Mouse (Mus musculus) limb, embryonic 14.5 days (tissue): ENCODE results near the gene Adgrg6. TPM values are rescaled to one million over a fixed set of nuclear protein-coding genes. Genes with fewer than 3 reads are reported as not detected.

Source experiments
- ATAC-seq: fragments of 200-750 bp; cut with Nextera tagmentation; 2 replicates; pipeline ENCODE4 v1.8.0; 2017; ENCODE audit warnings: low read depth, moderate number of reproducible peaks, moderate TSS enrichment; ENCODE audit not compliant: low FRiP score
- DNase-seq: peaks from one replicate; pipeline ENCODE4 v3.0.0-alpha.2; 2015; ENCODE audit warnings: low spot score
- H3K27ac ChIP-seq: fragments of 300-500 bp; sonication (generic); replicated peaks from 2 replicates; pipeline ENCODE4 v1.5.1; 2014; ENCODE audit warnings: low read depth, mild to moderate bottlenecking, low read length, moderate library complexity, mixed read lengths
- H3K27me3 ChIP-seq: fragments of 300-500 bp; sonication (generic); 2 replicates; pipeline ENCODE4 v1.6.1; 2014; ENCODE audit warnings: low read length, mixed read lengths; ENCODE audit not compliant: control insufficient read depth, insufficient read depth
- H3K36me3 ChIP-seq: fragments of 300-500 bp; sonication (generic); 2 replicates; pipeline ENCODE4 v1.6.1; 2014; ENCODE audit warnings: mild to moderate bottlenecking, low read length, moderate library complexity, mixed read lengths; ENCODE audit not compliant: control insufficient read depth, insufficient read depth
- H3K4me1 ChIP-seq: fragments of 300-500 bp; sonication (generic); 2 replicates; pipeline ENCODE4 v1.6.1; 2014; ENCODE audit warnings: antibody characterized with exemption, low read length, mixed read lengths; ENCODE audit not compliant: control insufficient read depth, insufficient read depth
- H3K4me2 ChIP-seq: fragments of 300-500 bp; sonication (generic); replicated peaks from 2 replicates; pipeline ENCODE4 v1.6.1; 2014; ENCODE audit warnings: low read depth, mild to moderate bottlenecking, low read length, moderate library complexity; ENCODE audit not compliant: severe bottlenecking
- H3K4me3 ChIP-seq: fragments of 300-500 bp; sonication (generic); replicated peaks from 2 replicates; pipeline ENCODE4 v1.5.1; 2014; ENCODE audit warnings: low read length
- H3K9ac ChIP-seq: fragments of 300-500 bp; sonication (generic); 2 replicates; pipeline ENCODE4 v1.6.1; 2014; ENCODE audit warnings: mild to moderate bottlenecking, low read depth, low read length, moderate library complexity; ENCODE audit not compliant: severe bottlenecking
- H3K9me3 ChIP-seq: fragments of 300-500 bp; sonication (generic); 2 replicates; pipeline ENCODE4 v1.6.1; 2016; ENCODE audit warnings: low read length; ENCODE audit not compliant: control insufficient read depth
- POLR2A ChIP-seq: fragments of 200-500 bp; IDR thresholded peaks from 2 replicates; pipeline ENCODE4 v1.8.0; 2012; ENCODE audit warnings: inconsistent platforms, mild to moderate bottlenecking, moderate library complexity, borderline replicate concordance; ENCODE audit not compliant: insufficient read depth, insufficient read length; ENCODE audit errors: extremely low read depth
- WGBS: fragments of 180-500 bp; shearing (Covaris S2); extraction: QIAGEN DNeasy Blood & Tissue Kit; methylation state at CpG from one replicate; pipeline ENCODE4 v1.1.7; 2014; 5-methylcytosine and 5-hydroxymethylcytosine counted together
- polyA plus RNA-seq, 2 experiments: library from polyadenylated mRNA; depleted of rRNA in 1 of 2; stranded (reverse) in 1 of 2; unstranded in 1 of 2; fragments of >200 nt; fragmentation: Nextera tagmentation in 1 of 2; extraction: Ambion mirVana in 1 of 2; gene quantifications; 2 replicates each; pipeline versions ENCODE4 v1.2.1 to v1.2.3; 2012 to 2014

Adgrg6 gene
- polyA plus RNA-seq, 2 experiments: 10.0 to 11.8 TPM

DNA sequence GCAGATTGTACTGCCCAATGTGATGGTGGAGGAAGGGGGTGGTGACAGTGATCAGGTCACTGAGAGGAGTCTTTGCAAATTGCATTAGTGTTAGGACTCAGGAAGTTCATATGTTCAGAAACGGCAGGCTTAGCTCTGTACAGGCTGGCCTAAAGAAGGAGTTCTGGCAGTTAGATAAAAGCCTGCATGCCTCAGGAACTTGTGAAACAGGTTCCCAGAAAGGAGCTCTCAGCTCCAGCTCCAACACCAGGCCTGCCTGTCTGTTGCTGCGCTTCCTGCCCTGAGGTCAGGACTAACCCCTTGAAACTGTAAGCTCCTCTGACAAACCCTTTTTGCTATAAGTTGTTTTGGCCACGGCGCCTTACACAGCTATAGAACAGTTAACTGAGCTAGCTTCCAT lies 28.8 kb upstream of the Adgrg6 start:
- Histone ChIP-seq H3K9ac (no peak overlapping the region), H3K4me3 (no peak overlapping the region), H3K27ac (no peak overlapping the region), H3K4me2 (no peak overlapping the region), H3K9me3 (no peaks in the 10 kb centered on the region), H3K4me1 (no peaks in the 10 kb centered on the region), H3K36me3 (no peaks in the 10 kb centered on the region), H3K27me3 (no peaks in the 10 kb centered on the region)
- no peak for ATAC-seq
- TF ChIP-seq POLR2A: no peak
- no peak for DNase-seq
- 71% methylated on average over 4 of the region's 4 CpGs for WGBS

DNA sequence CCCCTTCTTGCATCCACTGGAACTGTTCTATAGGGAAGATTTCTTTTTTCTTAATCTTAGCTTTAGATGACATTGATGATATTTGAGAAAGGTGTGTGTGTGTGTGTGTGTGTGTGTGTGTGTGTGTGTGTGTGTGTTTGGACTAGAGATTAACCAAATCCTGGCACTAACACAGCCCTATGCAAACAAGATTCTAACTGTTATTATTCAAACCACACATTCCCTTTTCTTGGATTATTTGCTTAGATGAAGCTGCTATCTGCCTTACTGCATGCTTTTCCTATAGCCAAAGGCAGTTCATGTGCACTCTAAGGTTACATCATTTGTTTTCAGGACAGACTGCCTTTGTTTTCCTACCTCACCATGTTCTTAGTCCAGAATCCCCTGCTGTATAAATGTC lies 25.7 kb upstream of the Adgrg6 start:
- no peak for TF ChIP-seq POLR2A
- H3K27ac ChIP-seq: no peak overlapping the region
- H3K9me3 ChIP-seq: no peaks in the 10 kb centered on the region
- no peak for ATAC-seq
- no peaks in the 10 kb centered on the region for H3K36me3 ChIP-seq
- H3K27me3 ChIP-seq: no peaks in the 10 kb centered on the region
- DNase-seq: no peak
- H3K9ac ChIP-seq: no peak overlapping the region
- no peak overlapping the region for H3K4me3 ChIP-seq
- H3K4me1 ChIP-seq: no peaks in the 10 kb centered on the region
- H3K4me2 ChIP-seq: no peak overlapping the region

DNA sequence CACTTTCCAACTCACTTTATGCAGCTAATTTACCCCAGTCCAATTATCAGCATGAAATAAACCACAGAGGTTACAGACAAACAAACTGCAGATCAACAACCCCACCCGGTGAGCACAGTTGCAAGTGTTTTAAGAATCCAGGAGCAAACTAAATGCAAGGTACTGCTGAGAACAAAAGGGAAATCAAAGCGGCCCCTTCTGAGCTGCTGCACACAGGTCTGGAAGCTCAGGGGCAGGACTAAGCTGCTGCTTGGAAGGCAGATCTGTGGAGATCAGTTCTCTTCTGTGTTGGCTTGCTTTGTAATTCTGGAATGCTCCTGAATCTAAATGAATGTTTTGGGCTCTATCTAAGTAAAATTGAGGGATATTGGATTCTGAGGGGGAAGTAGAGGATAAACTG lies 25.2 kb upstream of the Adgrg6 start:
- Histone ChIP-seq H3K4me1 (no peaks in the 10 kb centered on the region), H3K27ac (no peak overlapping the region), H3K4me2 (no peak overlapping the region), H3K4me3 (no peak overlapping the region), H3K9me3 (no peaks in the 10 kb centered on the region), H3K9ac (no peak overlapping the region), H3K36me3 (no peaks in the 10 kb centered on the region), H3K27me3 (no peaks in the 10 kb centered on the region)
- no peak for ATAC-seq
- no peak for DNase-seq
- no peak for TF ChIP-seq POLR2A
- WGBS: 6% methylated on average over 2 of the region's 2 CpGs

DNA sequence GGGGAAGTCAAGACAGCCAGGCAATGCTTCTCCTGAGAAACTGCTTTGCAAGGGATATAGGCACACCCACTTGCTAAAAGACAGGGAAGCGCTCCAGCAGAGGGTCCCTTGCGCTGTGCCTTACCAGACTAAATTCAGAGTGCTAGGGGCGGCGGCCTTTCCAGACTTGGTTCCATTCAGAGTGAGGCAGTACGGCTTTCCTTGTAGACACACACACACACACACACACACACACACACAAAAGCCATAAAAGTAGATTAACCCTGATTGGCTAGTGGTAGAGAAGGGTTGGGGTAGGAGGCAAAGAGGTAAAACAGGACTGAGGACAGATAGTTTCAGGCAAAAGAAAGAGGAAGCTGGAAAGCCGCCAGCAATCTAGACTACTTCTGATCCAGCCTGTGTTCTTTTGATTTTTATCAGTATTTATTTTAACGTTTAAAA lies 672 bp upstream of the Adgrg6 start:
- H3K9me3 ChIP-seq: no peaks in the 10 kb centered on the region
- H3K4me1 ChIP-seq: 0 out of 2 replicates have a peak, but pooled peaks cover 7% of the 10 kb centered on the region
- H3K4me3 ChIP-seq: no peak overlapping the region; the same call in 1 of the 2 replicates
- ATAC-seq (0 out of 2 replicates have a peak, but pooled peaks have one; percentile 23), DNase-seq (peak; percentile 71)
- no peaks in the 10 kb centered on the region for H3K36me3 ChIP-seq
- WGBS: 27% methylated on average over 7 of the region's 7 CpGs
- no peak for TF ChIP-seq POLR2A
- H3K27ac ChIP-seq: no peak overlapping the region
- no peak overlapping the region for H3K9ac ChIP-seq
- H3K27me3 ChIP-seq: peaks cover 5% of the 10 kb centered on the region; the same call in 1 of the 2 replicates
- H3K4me2 ChIP-seq: peak overlapping the region; percentile 100; the same call in 1 of the 2 replicates

DNA sequence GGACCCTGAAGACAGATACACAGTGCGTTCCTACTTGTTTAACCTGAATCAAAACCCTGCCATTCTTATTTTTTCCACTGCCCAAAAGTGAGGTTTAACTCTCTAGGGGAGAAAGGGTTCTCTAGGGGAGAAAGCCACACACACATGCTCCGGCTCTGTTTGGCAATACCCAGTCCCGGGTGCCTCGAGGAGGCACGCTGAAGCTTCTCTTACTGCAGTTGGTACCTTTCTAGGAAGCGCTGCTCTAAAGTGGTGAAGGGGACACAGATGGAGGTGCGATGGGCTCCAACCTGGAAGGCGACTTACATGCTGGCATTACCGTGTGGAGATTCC lies 885 bp downstream of the Adgrg6 start:
- peaks cover 5% of the 10 kb centered on the region; the same call in 1 of the 2 replicates for H3K27me3 ChIP-seq
- 0 out of 2 replicates have a peak, but pooled peaks have one; percentile 13 for ATAC-seq
- WGBS: 7% methylated on average over 9 of the region's 9 CpGs

More for the DNA sequence above, 885 bp downstream of the Adgrg6 start:
- TF ChIP-seq POLR2A: no peak
- 0 out of 2 replicates have a peak, but pooled peaks cover 7% of the 10 kb centered on the region for H3K4me1 ChIP-seq
- DNase-seq: no peak
- no peaks in the 10 kb centered on the region for H3K36me3 ChIP-seq
- peak overlapping the region; percentile 77 for H3K4me3 ChIP-seq
- H3K9me3 ChIP-seq: no peaks in the 10 kb centered on the region
- peak overlapping the region; percentile 100 for H3K4me2 ChIP-seq
- H3K27ac ChIP-seq: no peak overlapping the region
- peak overlapping the region; percentile 75 for H3K9ac ChIP-seq
